Mouse (Mus musculus): ENCODE results near the gene Dpp3.

GRCm38 (mm10) chr19:4859081-4859480 is 69.0 kb downstream of the Dpp3 start:
- TF ChIP-seq POLR2A (IDR thresholded peaks at IDR 0.05; ENCODE audit: low read depth, low read length), result no peak
- TF ChIP-seq CTCF (conservative IDR thresholded peaks at IDR 0.05; ENCODE audit: insufficient read depth, insufficient read length, low read depth, low read length), result no peak

All from kidney, adult 2 months (tissue).